Mouse (Mus musculus): ENCODE measurements around the gene Accsl.

Gene Accsl

GRCm38 (mm10) chr2:93874227-93874514 is 5.2 kb upstream of the Accsl start:
- no peak for DNase-seq

GRCm38 (mm10) chr2:93873449-93874226 is 4.7 kb upstream of the Accsl start:
- DNase-seq = no peak

GRCm38 (mm10) chr2:93872257-93872656 is 3.3 kb upstream of the Accsl start:
- no peak for DNase-seq

GRCm38 (mm10) chr2:93871411-93871925 is 2.5 kb upstream of the Accsl start:
- no peak for DNase-seq

GRCm38 (mm10) chr2:93870842-93871241 is 1.9 kb upstream of the Accsl start:
- peak; percentile 24 to 32 for DNase-seq

- DNase-seq = no peak
Measured at GRCm38 (mm10) chr2:93868566-93868965, 391 bp downstream of the Accsl start.

- DNase-seq = no peak
Measured at GRCm38 (mm10) chr2:93863229-93863628, 5.7 kb downstream of the Accsl start.

GRCm38 (mm10) chr2:93858845-93859244 is 10.1 kb downstream of the Accsl start:
- no peak for DNase-seq

- no peak for DNase-seq
Measured at GRCm38 (mm10) chr2:93851303-93851702, 17.7 kb downstream of the Accsl start.

GRCm38 (mm10) chr2:93850317-93850944 is 18.5 kb downstream of the Accsl start:
- DNase-seq = peak; percentile 18 to 41

GRCm38 (mm10) chr2:93849505-93850089 is 19.4 kb downstream of the Accsl start, which contains the start of gene Accs:
Gene Accs (minus strand): TSS chr2:93849943.
- DNase-seq = peak; percentile 59

GRCm38 (mm10) chr2:93841349-93841748 is 27.6 kb downstream of the Accsl start:
- DNase-seq = no peak

- no peak for DNase-seq
Measured at GRCm38 (mm10) chr2:93840109-93840508, 28.8 kb downstream of the Accsl start.

- DNase-seq = no peak
Measured at GRCm38 (mm10) chr2:93838931-93839330, 30.0 kb downstream of the Accsl start.

GRCm38 (mm10) chr2:93836232-93836785 is 32.6 kb downstream of the Accsl start:
- no peak for DNase-seq

GRCm38 (mm10) chr2:93835596-93835995 is 33.4 kb downstream of the Accsl start:
- DNase-seq = no peak

GRCm38 (mm10) chr2:93823519-93823918 is 45.4 kb downstream of the Accsl start:
- peak; percentile 51 for DNase-seq

GRCm38 (mm10) chr2:93822045-93822749 is 46.8 kb downstream of the Accsl start, which contains the start of gene Ext2:
Gene Ext2 (minus strand): TSS chr2:93822568.
- DNase-seq = peak; percentile 87 to 90

GRCm38 (mm10) chr2:93817791-93818190 is 51.2 kb downstream of the Accsl start:
- no peak for DNase-seq

- no peak for DNase-seq
Measured at GRCm38 (mm10) chr2:93813343-93813742, 55.6 kb downstream of the Accsl start.

GRCm38 (mm10) chr2:93811812-93812211 is 57.1 kb downstream of the Accsl start:
- peak; percentile 50 to 52 for DNase-seq

- peak; percentile 28 to 41 for DNase-seq
Measured at GRCm38 (mm10) chr2:93809931-93810330, 59.0 kb downstream of the Accsl start.

- no peak for DNase-seq
Measured at GRCm38 (mm10) chr2:93808071-93808470, 60.9 kb downstream of the Accsl start.
